Mouse (Mus musculus) central nervous system, embryonic 18 days (tissue): Measurements from ENCODE around the gene Gosr2. TPM values are rescaled to one million over a fixed set of nuclear protein-coding genes. Genes with fewer than 3 reads are reported as not detected.

Experiments used
- polyA plus RNA-seq: library from polyadenylated mRNA; depleted of rRNA; stranded (reverse); fragments of >200 nt; gene quantifications from 2 replicates; pipeline ENCODE4 v1.2.3, GENCODE M21; 2012; rRNA removed

The Gosr2 gene
- 103 and 107 TPM in 2 replicates for polyA plus RNA-seq

DNA sequence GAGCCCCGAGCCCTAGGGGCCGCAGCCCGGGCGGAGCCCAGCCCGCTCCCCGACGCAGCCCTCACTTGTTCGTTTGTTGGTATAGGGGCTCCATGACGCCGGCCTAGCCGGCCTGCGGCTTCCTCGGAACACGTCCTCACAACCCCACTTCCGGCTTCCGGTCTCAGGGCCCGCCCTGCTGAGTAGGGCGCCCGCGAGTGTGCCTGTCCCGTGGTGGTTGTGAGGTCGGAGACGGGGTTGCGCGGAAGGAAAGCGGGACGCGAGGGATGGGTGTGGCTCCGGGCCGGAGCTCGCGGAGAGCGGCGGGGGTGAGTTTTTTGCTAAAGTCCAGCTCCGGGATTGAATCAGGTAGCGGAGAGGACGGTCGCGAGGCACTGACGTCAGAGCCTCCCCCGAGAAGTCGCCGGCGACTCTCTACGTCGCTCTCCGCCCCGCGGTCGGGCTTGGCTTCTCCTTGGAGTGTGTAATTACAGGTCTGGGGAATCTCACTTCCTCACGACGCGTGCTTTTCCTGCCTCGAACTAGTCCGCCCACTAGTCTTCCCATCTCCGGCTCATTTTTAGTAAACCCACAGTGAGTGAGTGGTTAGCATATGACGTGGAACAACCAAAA, at the start of gene Gosr2:
Gosr2 (minus strand) TSS at position 334 of the 612 bp plus-strand sequence.

DNA sequence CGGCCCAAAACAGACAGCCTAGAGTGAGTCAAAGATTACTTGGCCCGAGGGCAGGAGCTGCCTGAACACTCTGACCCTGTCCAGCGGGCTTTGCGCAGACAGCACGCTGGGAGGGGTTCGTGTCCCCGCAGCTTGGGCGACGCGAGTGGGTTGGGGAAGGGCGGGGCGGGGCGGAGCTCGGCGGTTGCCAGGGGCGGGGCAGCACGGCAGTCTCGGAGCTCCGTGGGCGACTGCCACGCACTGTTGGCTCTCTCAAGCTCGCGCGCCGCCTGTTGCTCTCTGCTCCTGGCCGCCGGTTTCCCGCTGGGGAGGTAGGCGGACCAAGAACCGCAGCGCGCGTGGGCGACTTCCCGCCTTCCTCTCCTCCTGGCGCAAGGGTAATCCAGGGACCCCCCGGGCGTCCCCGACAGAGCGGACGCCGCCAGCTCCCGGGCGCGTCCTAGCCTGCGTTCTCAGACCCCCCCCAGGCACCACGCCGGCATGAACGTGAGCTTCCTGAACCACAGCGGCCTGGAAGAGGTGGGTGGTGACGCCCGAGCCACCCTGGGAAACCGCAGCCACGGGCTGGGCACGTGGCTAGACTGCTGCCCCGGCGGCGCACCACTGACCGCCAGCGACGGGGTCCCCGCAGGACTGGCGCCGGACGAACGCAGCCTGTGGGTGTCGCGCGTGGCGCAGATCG, 48.3 kb downstream of the Gosr2 start, which contains the start of gene Rprml:
Rprml (plus strand) TSS at position 270 of the 682 bp plus-strand sequence.

DNA sequence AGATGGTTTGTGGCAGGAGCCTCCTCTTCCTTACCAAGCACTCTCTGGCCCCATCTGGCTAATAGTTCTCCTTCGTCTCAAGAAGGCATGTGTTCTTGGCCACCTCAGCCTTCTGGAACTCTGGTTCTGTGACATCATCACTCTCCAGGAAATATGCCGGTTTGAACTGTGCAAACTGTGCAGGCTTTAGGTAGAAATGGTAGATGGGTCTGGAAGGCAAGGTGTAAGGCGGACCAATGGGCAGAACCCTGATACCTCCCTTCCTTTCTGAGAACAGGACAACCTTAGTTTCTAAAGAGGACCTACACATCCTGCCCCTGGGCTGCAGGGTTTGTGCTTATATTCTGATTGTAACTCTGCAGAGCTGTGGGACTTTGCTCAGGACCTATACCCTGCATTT, 58.9 kb downstream of the Gosr2 start, which contains the start of gene Lyzl6:
Lyzl6 (minus strand) TSS at position 101 of the 400 bp plus-strand sequence.

Other genes with a start within 250 kb of the Gosr2 start
- gene Lrrc37a, start 193.3 kb downstream of the Gosr2 start, polyA plus RNA-seq = under 0.01 TPM in 1 of 2 replicates, not detected in the other
- gene Gm884, start 76.8 kb downstream of the Gosr2 start, polyA plus RNA-seq = not detected in 2 replicates
- gene Lyzl6, start 59.0 kb downstream of the Gosr2 start, polyA plus RNA-seq = not detected in 2 replicates
- 17.6 and 20.0 TPM in 2 replicates for gene Rprml, start 48.3 kb downstream of the Gosr2 start, polyA plus RNA-seq
- gene Wnt9b, start 51.9 kb upstream of the Gosr2 start, polyA plus RNA-seq = 0.36 and 0.56 TPM in 2 replicates
- gene Wnt3, start 76.3 kb upstream of the Gosr2 start, polyA plus RNA-seq = 5.7 and 7.5 TPM in 2 replicates